ENCODE assay signal across 26 mouse cellular contexts in the genomic region with DNA sequence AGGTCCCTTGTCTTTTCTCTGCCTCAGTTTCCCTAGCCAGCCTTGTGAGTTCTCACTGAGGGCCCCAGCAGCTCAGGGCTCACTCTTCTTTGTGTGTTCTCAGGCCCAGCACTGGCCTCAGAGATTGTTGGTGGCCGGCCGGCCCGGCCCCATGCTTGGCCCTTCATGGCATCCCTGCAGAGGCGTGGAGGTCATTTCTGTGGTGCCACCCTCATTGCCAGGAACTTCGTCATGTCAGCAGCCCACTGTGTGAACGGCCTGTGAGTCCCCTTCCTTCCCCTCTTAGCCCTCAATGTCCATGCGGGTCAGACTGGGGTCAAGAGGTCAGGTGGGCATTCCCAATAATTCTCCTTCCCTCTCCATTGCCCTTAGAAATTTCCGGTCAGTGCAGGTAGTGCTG. TPM values are rescaled to one million over a fixed set of nuclear protein-coding genes. Genes with fewer than 3 reads are reported as not detected.
"Had no signal": no experiment of that assay in that cellular context is flagged by ENCODE, and none has a peak within 500 bp of the region (broad histone marks: within the 10 kb centered on the region; RNA-seq: fewer than 3 reads in every experiment).

No protein-coding gene starts in this region.

- H3K27ac ChIP-seq: midbrain, embryonic 10.5 days; midbrain, embryonic 12.5 days; neural tube, embryonic 13.5 days; neural tube, embryonic 15.5 days had no signal

- DNase-seq: lung, adult 18-20 months; lung, embryonic 14.5 days; lung, postnatal 10 days; lung, postnatal 4 days; midbrain, embryonic 14.5 days; retina, postnatal 1 day; right cerebral cortex, adult 18-20 months; right cerebral cortex, postnatal 25 days; right cerebral cortex, postnatal 4 days; spleen, adult 18-20 months; thymus, adult 18-20 months; thymus, postnatal 14 days; thymus, postnatal 36 days had no signal

- H3K9ac ChIP-seq: lung, embryonic 14.5 days; midbrain, embryonic 12.5 days; neural tube, embryonic 13.5 days; neural tube, embryonic 15.5 days had no signal

- H3K36me3 ChIP-seq: midbrain, embryonic 10.5 days; midbrain, embryonic 12.5 days; neural tube, embryonic 13.5 days; neural tube, embryonic 15.5 days had no signal

- H3K4me3 ChIP-seq: midbrain, embryonic 10.5 days; midbrain, embryonic 12.5 days; myocyte; neural tube, embryonic 13.5 days; neural tube, embryonic 15.5 days had no signal

RNA-seq across cellular contexts. Expression of a gene that starts 0.6 kb away (rescaled TPM):
- polyA plus RNA-seq: midbrain, embryonic 12.5 days; midbrain, embryonic 14.5 days; midbrain, embryonic 16.5 days; myocyte; neural tube, embryonic 11.5 days; small intestine, adult 2 months had no signal

RNA-seq across cellular contexts. Expression of a gene that starts 4.0 kb away (rescaled TPM):
- total RNA-seq: megakaryocyte, adult 5-6 weeks; megakaryocyte-erythroid progenitor cell, adult 5-6 weeks had no signal
- polyA plus RNA-seq: lung, embryonic 14.5 days; lung, embryonic 16.5 days; midbrain, embryonic 10.5 days; midbrain, embryonic 12.5 days; midbrain, embryonic 14.5 days; myocyte; neural tube, embryonic 11.5 days; neural tube, embryonic 13.5 days; neural tube, embryonic 15.5 days; stomach, embryonic 14.5 days; stomach, embryonic 16.5 days had no signal
